Mouse (Mus musculus): ENCODE measurements around the gene Mau2. TPM values are rescaled to one million over a fixed set of nuclear protein-coding genes. Genes with fewer than 3 reads are reported as not detected.

Mau2 gene
- 10 to 100 TPM; 30.1 to 32.6 TPM for total RNA-seq (2021)
- polyA plus RNA-seq (2012; rRNA removed): 33.2 and 46.9 TPM in 2 replicates
- long read RNA-seq, full-length matches to known transcripts: 13 of 16 reads
- long read RNA-seq, partial matches to known transcripts: 0 of 16 reads
- long read RNA-seq, other reads (novel, unspliced or antisense): 3 of 16 reads

GRCm38 (mm10) chr8:70042583-70043455, at the start of gene Mau2, which contains the start of gene Sugp1:
Gene Mau2 (minus strand): TSS chr8:70042734.
Gene Sugp1 (plus strand): TSS chr8:70042813.
- DNase-seq: peak; percentile 97
- Histone ChIP-seq H3K79me2 (replicated peaks; ENCODE audit: control insufficient read depth, insufficient read depth, low read length) (peaks cover 13% of the 10 kb centered on the region), H3K36me3 (ENCODE audit: control insufficient read depth, insufficient read depth, low read length) (peaks cover 9% of the 10 kb centered on the region), H3K4me1 (ENCODE audit: control insufficient read depth, insufficient read depth, low read length) (peaks cover 11% of the 10 kb centered on the region), H3K27ac (peak within 1 kb of the TSS; percentile 94), H3K27me3 (ENCODE audit: control insufficient read depth, insufficient read depth, low read length) (no peaks in the 10 kb centered on the region), H3K4me3 (peak within 1 kb of the TSS; percentile 99), H3K9ac (ENCODE audit: low read depth, low read length) (peak within 1 kb of the TSS; percentile 92)
- under 1% methylated on average over 65 of the region's 65 CpGs for WGBS
- no peak for TF ChIP-seq CTCF (IDR thresholded peaks at IDR 0.05)
- TF ChIP-seq POLR2A (IDR thresholded peaks at IDR 0.05; ENCODE audit: insufficient read depth, low read depth, low read length): peak; percentile 67
- no peak for TF ChIP-seq EP300 (IDR thresholded peaks at IDR 0.05; ENCODE audit: insufficient read depth, low read depth, low read length)
- intact Hi-C loops (cut with DNase I): loop anchor here (2.0 to 5.0 kb wide), 2 partner anchors 36 to 96 kb away; partner anchors contain the start of genes Borcs8, Mef2b and Rfxank

GRCm38 (mm10) chr8:70089296-70089960, 46.9 kb upstream of the Mau2 start:
- Histone ChIP-seq H3K27me3 (ENCODE audit: control insufficient read depth, insufficient read depth, low read length) (peaks cover 12% of the 10 kb centered on the region), H3K9ac (ENCODE audit: low read depth, low read length) (no peak overlapping the region), H3K4me3 (no peak overlapping the region), H3K79me2 (replicated peaks; ENCODE audit: control insufficient read depth, insufficient read depth, low read length) (no peaks in the 10 kb centered on the region), H3K36me3 (ENCODE audit: control insufficient read depth, insufficient read depth, low read length) (no peaks in the 10 kb centered on the region), H3K27ac (no peak overlapping the region), H3K4me1 (ENCODE audit: control insufficient read depth, insufficient read depth, low read length) (no peaks in the 10 kb centered on the region)
- TF ChIP-seq CTCF (IDR thresholded peaks at IDR 0.05): no peak
- no peak for TF ChIP-seq EP300 (IDR thresholded peaks at IDR 0.05; ENCODE audit: insufficient read depth, low read depth, low read length)
- no peak for TF ChIP-seq POLR2A (IDR thresholded peaks at IDR 0.05; ENCODE audit: insufficient read depth, low read depth, low read length)
- DNase-seq: no peak
- intact Hi-C loops (cut with DNase I): loop anchor here (5.0 kb wide), 1 partner anchor 133 kb away; no protein-coding TSS in a partner anchor
- WGBS: 67% methylated on average over 9 of the region's 9 CpGs

- Histone ChIP-seq H3K9ac (ENCODE audit: low read depth, low read length) (no peak overlapping the region), H3K79me2 (replicated peaks; ENCODE audit: control insufficient read depth, insufficient read depth, low read length) (no peaks in the 10 kb centered on the region), H3K27me3 (ENCODE audit: control insufficient read depth, insufficient read depth, low read length) (peaks cover 15% of the 10 kb centered on the region), H3K4me3 (no peak overlapping the region), H3K27ac (no peak overlapping the region), H3K36me3 (ENCODE audit: control insufficient read depth, insufficient read depth, low read length) (no peaks in the 10 kb centered on the region), H3K4me1 (ENCODE audit: control insufficient read depth, insufficient read depth, low read length) (no peaks in the 10 kb centered on the region)
- intact Hi-C loops (cut with DNase I): loop anchor here (1.0 to 5.0 kb wide), 2 partner anchors 78 to 134 kb away; no protein-coding TSS in a partner anchor
- peak; percentile 25 to 51 for DNase-seq
- 4% methylated on average over 56 of the region's 56 CpGs for WGBS
- TF ChIP-seq POLR2A (IDR thresholded peaks at IDR 0.05; ENCODE audit: insufficient read depth, low read depth, low read length) (no peak), EP300 (IDR thresholded peaks at IDR 0.05; ENCODE audit: insufficient read depth, low read depth, low read length) (0 out of 2 replicates have a peak, but pooled peaks have one; percentile 18), CTCF (IDR thresholded peaks at IDR 0.05) (peak; percentile 75)
Observed at GRCm38 (mm10) chr8:70087836-70088650, 45.5 kb upstream of the Mau2 start.

- Histone ChIP-seq H3K4me1 (ENCODE audit: control insufficient read depth, insufficient read depth, low read length) (no peaks in the 10 kb centered on the region), H3K36me3 (ENCODE audit: control insufficient read depth, insufficient read depth, low read length) (no peaks in the 10 kb centered on the region), H3K27me3 (ENCODE audit: control insufficient read depth, insufficient read depth, low read length) (peaks cover 15% of the 10 kb centered on the region), H3K4me3 (no peak overlapping the region), H3K9ac (ENCODE audit: low read depth, low read length) (no peak overlapping the region), H3K27ac (no peak overlapping the region), H3K79me2 (replicated peaks; ENCODE audit: control insufficient read depth, insufficient read depth, low read length) (no peaks in the 10 kb centered on the region)
- TF ChIP-seq POLR2A (IDR thresholded peaks at IDR 0.05; ENCODE audit: insufficient read depth, low read depth, low read length) (no peak), EP300 (IDR thresholded peaks at IDR 0.05; ENCODE audit: insufficient read depth, low read depth, low read length) (no peak), CTCF (IDR thresholded peaks at IDR 0.05) (no peak)
- WGBS: 9% methylated on average over 7 of the region's 7 CpGs
- no peak for DNase-seq
- intact Hi-C loops (cut with DNase I): loop anchor here (5.0 kb wide), 1 partner anchor 135 kb away; no protein-coding TSS in a partner anchor
Observed at GRCm38 (mm10) chr8:70087237-70087636, 44.7 kb upstream of the Mau2 start.

GRCm38 (mm10) chr8:70086151-70086550, 43.6 kb upstream of the Mau2 start:
- Histone ChIP-seq H3K4me1 (ENCODE audit: control insufficient read depth, insufficient read depth, low read length) (no peaks in the 10 kb centered on the region), H3K27me3 (ENCODE audit: control insufficient read depth, insufficient read depth, low read length) (peaks cover 15% of the 10 kb centered on the region), H3K4me3 (no peak overlapping the region), H3K36me3 (ENCODE audit: control insufficient read depth, insufficient read depth, low read length) (no peaks in the 10 kb centered on the region), H3K79me2 (replicated peaks; ENCODE audit: control insufficient read depth, insufficient read depth, low read length) (no peaks in the 10 kb centered on the region), H3K9ac (ENCODE audit: low read depth, low read length) (no peak overlapping the region), H3K27ac (no peak overlapping the region)
- no peak for DNase-seq
- TF ChIP-seq POLR2A (IDR thresholded peaks at IDR 0.05; ENCODE audit: insufficient read depth, low read depth, low read length) (no peak), CTCF (IDR thresholded peaks at IDR 0.05) (no peak), EP300 (IDR thresholded peaks at IDR 0.05; ENCODE audit: insufficient read depth, low read depth, low read length) (no peak)
- intact Hi-C loops (cut with DNase I): loop anchor here (5.0 kb wide), 1 partner anchor 136 kb away; no protein-coding TSS in a partner anchor
- WGBS: 34% methylated on average over 1 of the region's 1 CpGs

All from heart, adult 2 months (tissue).